Mouse (Mus musculus) forebrain, embryonic 10.5 days (tissue): ENCODE data around the gene Man2a2. TPM values are rescaled to one million over a fixed set of nuclear protein-coding genes. Genes with fewer than 3 reads are reported as not detected.
"Not testable (repeated sequence)": the region's sequence is repeated elsewhere in the genome, so short reads cannot be mapped to it uniquely, and the experiment has no call there.

ENCODE experiments used
- DNase-seq: peaks from one replicate; pipeline ENCODE4 v3.0.0-alpha.2; 2017; ENCODE audit warnings: low spot score; ENCODE audit errors: extremely low spot score
- H3K27ac ChIP-seq: fragments of 300-500 bp; sonication (generic); 2 replicates; pipeline ENCODE4 v1.5.1; 2016; ENCODE audit warnings: mild to moderate bottlenecking
- H3K27me3 ChIP-seq: fragments of 300-500 bp; sonication (generic); 2 replicates; pipeline ENCODE4 v1.6.1; 2016; ENCODE audit warnings: mild to moderate bottlenecking; ENCODE audit not compliant: poor library complexity, severe bottlenecking
- H3K36me3 ChIP-seq: fragments of 300-500 bp; sonication (generic); replicated peaks from 2 replicates; pipeline ENCODE4 v1.6.1; 2016; ENCODE audit warnings: mild to moderate bottlenecking, moderate library complexity
- H3K4me1 ChIP-seq: fragments of 300-500 bp; sonication (generic); 2 replicates; pipeline ENCODE4 v1.6.1; 2016
- H3K4me3 ChIP-seq: fragments of 300-500 bp; sonication (generic); 2 replicates; pipeline ENCODE4 v1.5.1; 2016; ENCODE audit warnings: mild to moderate bottlenecking, moderate library complexity
- H3K9me3 ChIP-seq: fragments of 300-500 bp; sonication (generic); 2 replicates; pipeline ENCODE4 v1.6.1; 2016; ENCODE audit warnings: mild to moderate bottlenecking, moderate library complexity
- WGBS: fragments of 180-500 bp; shearing (Covaris S2); methylation state at CpG from one replicate; pipeline ENCODE4 v1.1.7; 2016; 5-methylcytosine and 5-hydroxymethylcytosine counted together
- polyA plus RNA-seq: library from polyadenylated mRNA; unstranded; fragments of >200 nt; fragmentation: Nextera tagmentation; extraction: Ambion mirVana; gene quantifications from 2 replicates; pipeline ENCODE4 v1.2.1, GENCODE M21; 2016

Gene Man2a2
- polyA plus RNA-seq, 1 experiment from 2014 or later = 17.8 TPM

- H3K36me3 ChIP-seq = peaks cover 62% of the 10 kb centered on the region
- H3K4me1 ChIP-seq = peaks cover 32% of the 10 kb centered on the region
- DNase-seq, H3K27me3 ChIP-seq, H3K9me3 ChIP-seq, H3K4me3 ChIP-seq, H3K27ac ChIP-seq: not testable (repeated sequence)
- 95% methylated on average over 4 of the region's 4 CpGs for WGBS
These were observed 25.3 kb upstream of the Man2a2 start for GRCm38 (mm10) chr7:80396427-80396826.

GRCm38 (mm10) chr7:80394600-80394999, 23.4 kb upstream of the Man2a2 start:
- H3K27ac ChIP-seq = no peak overlapping the region
- peaks cover 17% of the 10 kb centered on the region for H3K4me1 ChIP-seq
- WGBS = 94% methylated on average over 4 of the region's 4 CpGs
- H3K27me3 ChIP-seq = no peaks in the 10 kb centered on the region
- no peak for DNase-seq
- H3K9me3 ChIP-seq = no peaks in the 10 kb centered on the region
- H3K4me3 ChIP-seq = no peak overlapping the region
- H3K36me3 ChIP-seq = peaks cover 80% of the 10 kb centered on the region

- DNase-seq = no peak
- no peaks in the 10 kb centered on the region for H3K9me3 ChIP-seq
- peaks cover 23% of the 10 kb centered on the region for H3K27me3 ChIP-seq
- no peak overlapping the region for H3K4me3 ChIP-seq
- WGBS = 96% methylated on average over 15 of the region's 15 CpGs
- no peak overlapping the region for H3K27ac ChIP-seq
- H3K36me3 ChIP-seq = peaks cover 68% of the 10 kb centered on the region
- peaks cover 21% of the 10 kb centered on the region for H3K4me1 ChIP-seq
These were observed 20.9 kb upstream of the Man2a2 start for GRCm38 (mm10) chr7:80392119-80392518.

- Histone ChIP-seq H3K9me3 (no peaks in the 10 kb centered on the region), H3K4me3 (peak within 1 kb of the TSS; percentile 47), H3K27ac (peak within 1 kb of the TSS; percentile 81), H3K4me1 (peaks cover 31% of the 10 kb centered on the region), H3K27me3 (peaks cover 43% of the 10 kb centered on the region), H3K36me3 (peaks cover 32% of the 10 kb centered on the region)
- 5% methylated on average over 33 of the region's 33 CpGs for WGBS
- DNase-seq = peak; percentile 53
These were observed 16.7 kb upstream of the Man2a2 start, which contains the start of gene Fes for GRCm38 (mm10) chr7:80387633-80388543. Gene Fes (minus strand): TSS chr7:80387946.

GRCm38 (mm10) chr7:80387033-80387632, 16.0 kb upstream of the Man2a2 start:
- peak; percentile 26 for DNase-seq
- Histone ChIP-seq H3K4me1 (peaks cover 37% of the 10 kb centered on the region), H3K27ac (peak overlapping the region; percentile 81), H3K9me3 (no peaks in the 10 kb centered on the region), H3K27me3 (peaks cover 50% of the 10 kb centered on the region), H3K36me3 (peaks cover 25% of the 10 kb centered on the region), H3K4me3 (peak overlapping the region; percentile 47)
- WGBS = 20% methylated on average over 17 of the region's 17 CpGs

GRCm38 (mm10) chr7:80386235-80386930, 15.2 kb upstream of the Man2a2 start:
- H3K4me1 ChIP-seq = peaks cover 37% of the 10 kb centered on the region
- peaks cover 17% of the 10 kb centered on the region for H3K36me3 ChIP-seq
- peak; percentile 92 for DNase-seq
- 30% methylated on average over 18 of the region's 18 CpGs for WGBS
- H3K27me3 ChIP-seq = peaks cover 58% of the 10 kb centered on the region
- H3K9me3 ChIP-seq = no peaks in the 10 kb centered on the region
- peak overlapping the region; percentile 47 for H3K4me3 ChIP-seq
- H3K27ac ChIP-seq = peak overlapping the region; percentile 81

- Histone ChIP-seq H3K27ac (0 out of 2 replicates have a peak overlapping the region, but pooled peaks have one; percentile 7), H3K36me3 (peaks cover 7% of the 10 kb centered on the region; the same call in 1 of the 2 replicates), H3K4me3 (no peak overlapping the region), H3K4me1 (peaks cover 24% of the 10 kb centered on the region), H3K27me3 (peaks cover 49% of the 10 kb centered on the region), H3K9me3 (no peaks in the 10 kb centered on the region)
- WGBS = 79% methylated on average over 11 of the region's 11 CpGs
- DNase-seq = no peak
These were observed 11.7 kb upstream of the Man2a2 start for GRCm38 (mm10) chr7:80382919-80383318.

GRCm38 (mm10) chr7:80379531-80379930, 8.4 kb upstream of the Man2a2 start:
- Histone ChIP-seq H3K4me3 (no peak overlapping the region), H3K27me3 (peaks cover 34% of the 10 kb centered on the region), H3K36me3 (peaks cover 7% of the 10 kb centered on the region; the same call in 1 of the 2 replicates), H3K27ac (no peak overlapping the region), H3K4me1 (peaks cover 6% of the 10 kb centered on the region), H3K9me3 (no peaks in the 10 kb centered on the region)
- WGBS = 68% methylated on average over 13 of the region's 13 CpGs
- DNase-seq = no peak

GRCm38 (mm10) chr7:80377471-80377870, 6.3 kb upstream of the Man2a2 start:
- peaks cover 1% of the 10 kb centered on the region for H3K4me1 ChIP-seq
- 36% methylated on average over 6 of the region's 6 CpGs for WGBS
- no peak overlapping the region for H3K27ac ChIP-seq
- H3K27me3 ChIP-seq = peaks cover 18% of the 10 kb centered on the region
- DNase-seq = peak; percentile 62
- H3K9me3 ChIP-seq = no peaks in the 10 kb centered on the region
- H3K36me3 ChIP-seq = peaks cover 7% of the 10 kb centered on the region; the same call in 1 of the 2 replicates
- H3K4me3 ChIP-seq = no peak overlapping the region

GRCm38 (mm10) chr7:80376192-80376591, 5.0 kb upstream of the Man2a2 start:
- Histone ChIP-seq H3K4me1 (peaks cover 5% of the 10 kb centered on the region; the same call in 1 of the 2 replicates), H3K4me3 (no peak overlapping the region), H3K36me3 (0 out of 2 replicates have a peak, but pooled peaks cover 7% of the 10 kb centered on the region), H3K9me3 (no peaks in the 10 kb centered on the region), H3K27me3 (peaks cover 5% of the 10 kb centered on the region; the same call in 1 of the 2 replicates), H3K27ac (no peak overlapping the region)
- DNase-seq = no peak
- 84% methylated on average over 10 of the region's 10 CpGs for WGBS

- Histone ChIP-seq H3K4me3 (no peak overlapping the region), H3K4me1 (peaks cover 11% of the 10 kb centered on the region), H3K27me3 (no peaks in the 10 kb centered on the region), H3K9me3 (no peaks in the 10 kb centered on the region), H3K36me3 (0 out of 2 replicates have a peak, but pooled peaks cover 5% of the 10 kb centered on the region), H3K27ac (no peak overlapping the region)
- no peak for DNase-seq
- WGBS = 91% methylated on average over 9 of the region's 9 CpGs
These were observed 4.3 kb upstream of the Man2a2 start for GRCm38 (mm10) chr7:80375376-80376039.

- 93% methylated on average over 3 of the region's 3 CpGs for WGBS
- Histone ChIP-seq H3K4me1 (peaks cover 18% of the 10 kb centered on the region), H3K9me3 (no peaks in the 10 kb centered on the region), H3K36me3 (0 out of 2 replicates have a peak, but pooled peaks cover 5% of the 10 kb centered on the region), H3K27me3 (no peaks in the 10 kb centered on the region), H3K4me3 (no peak overlapping the region), H3K27ac (no peak overlapping the region)
- no peak for DNase-seq
These were observed 3.6 kb upstream of the Man2a2 start for GRCm38 (mm10) chr7:80374733-80375132.
